9 mouse cellular contexts compared by ENCODE assay signal in genomic region chr8:128025251-128025856, GRCm38 (mm10).
A peak's percentile ranks its signal among the peaks of the same experiment; 100 is the strongest.
DNase-seq lines count a peak whose midpoint lies in the region; ATAC-seq and TF ChIP-seq lines count a peak whose summit lies in the region.
"Had no signal": no experiment of that assay in that cellular context is flagged by ENCODE, and none has a peak within 500 bp of the region (broad histone marks: within the 10 kb centered on the region; RNA-seq: fewer than 3 reads in every experiment).

No protein-coding gene starts in this region.

- H3K4me3 ChIP-seq in heart, embryonic 14.5 days (ENCODE audit: control insufficient read depth in 1 of 2, insufficient read depth in 1 of 2, low read depth in 1 of 2, low read length in 2 of 2) = no peak overlapping the region
- H3K4me3 ChIP-seq in kidney, embryonic 16.5 days (ENCODE audit: low read length) = no peak overlapping the region
- H3K4me3 ChIP-seq in liver, postnatal 0 days (ENCODE audit: low read depth, low read length) = no peak overlapping the region

- no peak for TF ChIP-seq CTCF in liver, postnatal 0 days (IDR thresholded peaks at IDR 0.05; ENCODE audit: low read depth)

- no peaks in the 10 kb centered on the region for H3K36me3 ChIP-seq in heart, embryonic 14.5 days (ENCODE audit: control insufficient read depth, insufficient read depth, low read length)
- H3K36me3 ChIP-seq in kidney, embryonic 16.5 days (ENCODE audit: insufficient read depth, low read length) = no peaks in the 10 kb centered on the region
- H3K36me3 ChIP-seq in liver, postnatal 0 days (replicated peaks; ENCODE audit: insufficient read depth, low read length) = no peaks in the 10 kb centered on the region

- DNase-seq in 3T3-L1 (ENCODE audit: low read depth, low spot score) = peak; percentile 85
- peak; percentile 7 to 15 for DNase-seq in adrenal gland, postnatal 4 days (ENCODE audit: low spot score in 2 of 2)
- peak; percentile 85 for DNase-seq in fibroblast of lung, adult 2 months (ENCODE audit: low read depth)
- peak; percentile 23 for DNase-seq in liver, postnatal 0 days
- DNase-seq in ovary, postnatal 36 days (ENCODE audit: low spot score) = peak; percentile 59
- no peak for DNase-seq in thymus, postnatal 10 days (ENCODE audit: low spot score in 2 of 2)

- ATAC-seq in heart, embryonic 14.5 days (ENCODE audit: insufficient number of reproducible peaks, insufficient read depth, low FRiP score, low read depth) = peak; percentile 77
- ATAC-seq in kidney, embryonic 16.5 days (ENCODE audit: low FRiP score, low TSS enrichment) = peak; percentile 92
- peak; percentile 47 for ATAC-seq in liver, postnatal 0 days

- 38% methylated on average over 7 of the region's 7 CpGs for WGBS in heart, embryonic 14.5 days
- 41% methylated on average over 7 of the region's 7 CpGs for WGBS in kidney, embryonic 16.5 days
- 47% methylated on average over 7 of the region's 7 CpGs for WGBS in liver, postnatal 0 days (ENCODE audit: insufficient replicate concordance)

- H3K27me3 ChIP-seq in heart, embryonic 14.5 days (ENCODE audit: control insufficient read depth, insufficient read depth, low read length) = no peaks in the 10 kb centered on the region
- H3K27me3 ChIP-seq in kidney, embryonic 16.5 days (ENCODE audit: insufficient read depth, low read length) = no peaks in the 10 kb centered on the region
- no peaks in the 10 kb centered on the region for H3K27me3 ChIP-seq in liver, postnatal 0 days (ENCODE audit: insufficient read depth, low read length)

- peak overlapping the region; percentile 3 to 83 for H3K27ac ChIP-seq in heart, embryonic 14.5 days (replicated peaks in 1 of 2; ENCODE audit: control insufficient read depth in 1 of 2, insufficient read depth in 1 of 2, low read depth in 2 of 2, low read length in 2 of 2)
- H3K27ac ChIP-seq in kidney, embryonic 16.5 days (ENCODE audit: low read length) = peak overlapping the region; percentile 88
- H3K27ac ChIP-seq in liver, postnatal 0 days (ENCODE audit: low read depth) = peak overlapping the region; percentile 57; the same call in 1 of the 2 replicates
- H3K27ac ChIP-seq: macrophage had no signal

- H3K9ac ChIP-seq in heart, embryonic 14.5 days (ENCODE audit: low read length) = no peak overlapping the region
- H3K9ac ChIP-seq in kidney, embryonic 16.5 days (replicated peaks; ENCODE audit: low read length) = no peak overlapping the region
- H3K9ac ChIP-seq in liver, postnatal 0 days (replicated peaks) = no peak overlapping the region

- H3K4me1 ChIP-seq in heart, embryonic 14.5 days (ENCODE audit: control insufficient read depth in 2 of 2, insufficient read depth in 2 of 2, low read length in 2 of 2) = peaks cover 7 to 19% of the 10 kb centered on the region in 2 experiments
- peaks cover 22% of the 10 kb centered on the region for H3K4me1 ChIP-seq in kidney, embryonic 16.5 days (ENCODE audit: insufficient read depth, low read length)
- H3K4me1 ChIP-seq in liver, postnatal 0 days (ENCODE audit: insufficient read depth) = peaks cover 14% of the 10 kb centered on the region

- TF ChIP-seq EP300 in liver, postnatal 0 days (IDR thresholded peaks at IDR 0.05; ENCODE audit: low read depth) = no peak

- H3K9me3 ChIP-seq in heart, embryonic 14.5 days (ENCODE audit: control insufficient read depth, low read length) = no peaks in the 10 kb centered on the region
- H3K9me3 ChIP-seq in kidney, embryonic 16.5 days (ENCODE audit: low read length) = no peaks in the 10 kb centered on the region
- no peaks in the 10 kb centered on the region for H3K9me3 ChIP-seq in liver, postnatal 0 days (ENCODE audit: low read length)

- H3K4me2 ChIP-seq in heart, embryonic 14.5 days (ENCODE audit: low read length) = peak overlapping the region; percentile 2; the same call in 1 of the 2 replicates
- no peak overlapping the region for H3K4me2 ChIP-seq in kidney, embryonic 16.5 days (replicated peaks; ENCODE audit: low read depth, low read length)
- H3K4me2 ChIP-seq in liver, postnatal 0 days (ENCODE audit: low read depth, low read length) = no peak overlapping the region

Comparison
In these comparisons a context has a peak if more than half of its experiments do, and no peak if none do; other contexts are left out.
1. DNase-seq: peak in 3T3-L1 (single experiment), adrenal gland, postnatal 4 days (2 of 2), fibroblast of lung, adult 2 months (single experiment), liver, postnatal 0 days (single experiment) and ovary, postnatal 36 days (single experiment); none in thymus, postnatal 10 days (0 of 2).
2. Peak in every context shown above with its lines, with median percentiles within 50 percentile points of each other: ATAC-seq and H3K27ac ChIP-seq.